Mouse (Mus musculus) frontal cortex, adult (tissue): ENCODE measurements around the gene Prx.
A peak's percentile ranks its signal among the peaks of the same experiment; 100 is the strongest.

Experiments used
- ATAC-seq: cut with Nextera tagmentation; 2 replicates; pipeline ENCODE4 v1.9.2; 2017; ENCODE audit warnings: mild to moderate bottlenecking, moderate library complexity, mixed read lengths; ENCODE audit not compliant: low TSS enrichment

The Prx gene

DNA sequence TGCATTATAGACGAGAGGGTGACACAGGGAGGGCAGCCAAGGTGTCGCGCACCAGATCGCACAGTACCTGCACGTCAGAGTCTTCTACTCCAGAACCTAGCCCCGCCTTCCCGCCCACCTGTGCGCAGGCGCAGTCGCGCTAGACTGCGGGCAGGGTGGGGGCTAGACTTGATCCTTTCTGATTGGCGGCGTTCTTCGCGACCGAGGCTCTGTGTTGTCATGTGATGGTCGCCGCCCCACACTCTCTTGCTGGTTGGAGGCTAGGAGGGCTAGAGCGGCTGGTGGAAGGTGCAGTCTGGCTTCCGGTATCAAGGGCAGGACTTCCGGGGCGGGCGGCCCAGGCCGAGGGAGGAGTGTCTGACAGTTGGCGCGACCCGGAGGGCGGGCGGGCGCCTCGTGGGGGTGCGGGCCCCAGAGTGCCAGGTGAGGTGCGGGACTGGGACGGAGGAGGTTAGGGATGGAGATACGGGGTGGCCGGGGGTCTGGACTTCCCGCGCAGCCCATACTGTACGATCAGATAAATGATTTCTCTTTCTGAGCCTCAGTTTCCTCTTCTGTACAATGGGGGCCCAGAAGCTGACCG, 53.9 kb downstream of the Prx start, which contains the start of the genes Pld3 and 2310022A10Rik:
Gene Pld3, minus strand, starts transcription at position 288 of the 583 bp plus-strand sequence.
Gene 2310022A10Rik, plus strand, starts transcription at position 303 of the 583 bp plus-strand sequence.
- ATAC-seq, result peak; percentile 99

DNA sequence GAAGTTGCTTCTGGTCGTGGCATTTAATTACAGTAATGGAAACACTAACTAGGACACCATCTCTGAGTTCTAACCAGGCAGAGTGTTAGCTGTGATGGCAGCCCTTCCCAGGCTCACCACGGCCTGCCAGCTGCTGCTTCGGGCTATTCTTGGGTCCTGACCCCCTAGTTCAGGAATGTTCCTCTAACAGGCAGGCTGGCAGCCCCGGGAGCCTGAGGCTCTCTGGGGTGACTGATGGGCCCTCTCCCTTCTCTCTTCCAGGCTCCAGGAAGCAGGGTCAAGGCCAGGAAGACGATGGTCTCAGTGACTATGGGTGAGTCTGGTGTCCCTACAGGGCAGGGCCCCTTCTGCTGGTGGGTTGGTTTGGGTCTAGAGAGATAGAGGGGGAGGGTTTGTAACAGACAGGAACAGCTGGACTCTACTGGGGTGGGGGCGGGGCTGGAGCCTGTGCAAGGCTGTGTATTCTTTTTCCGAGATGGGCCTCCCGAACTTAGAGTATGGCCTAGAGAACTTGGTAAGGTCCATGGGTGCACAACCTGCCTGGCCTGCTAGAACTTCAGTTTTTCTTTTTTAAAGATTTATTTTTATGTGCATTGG, 61.3 kb downstream of the Prx start:
- ATAC-seq, result no peak

DNA sequence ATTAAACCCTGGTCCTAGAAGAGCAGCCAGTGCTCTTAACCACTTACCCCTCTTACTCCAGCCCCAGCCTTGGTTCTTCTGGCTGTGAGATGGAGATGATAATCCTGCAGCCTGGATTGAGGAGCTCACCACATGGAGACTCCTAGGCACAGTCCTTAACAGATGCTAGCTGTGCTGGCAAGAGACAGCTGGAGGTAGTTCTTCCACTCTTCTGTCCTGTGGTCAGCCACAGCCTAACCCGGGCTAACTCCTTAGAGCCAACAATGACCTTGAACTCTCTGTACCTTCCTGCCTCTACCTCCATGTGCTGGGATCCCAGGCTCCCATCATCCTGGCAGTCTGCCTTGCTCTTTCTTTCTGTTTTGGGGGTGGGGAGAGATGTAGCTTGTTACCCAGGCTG, 61.9 kb downstream of the Prx start:
- no peak for ATAC-seq
